Mouse (Mus musculus) thymus, adult 2 months (tissue): ENCODE measurements at regions not wholly inside any gene's neighbourhood (a gene's known extent, or its start where the extent isn't known, plus 50 kb on each side); places are given as distances from the start of the nearest gene placed in this dataset.

Experiments
- DNase-seq: peaks from one replicate; pipeline ENCODE4 v3.0.0; 2021
- H3K27ac ChIP-seq: fragments of 200-500 bp; 2 replicates; pipeline ENCODE4 v1.5.1; 2012; ENCODE audit warnings: low read length, control low read depth; ENCODE audit not compliant: control insufficient read depth, insufficient read depth
- H3K27me3 ChIP-seq: fragments of 200-500 bp; 2 replicates; pipeline ENCODE4 v1.6.1; 2012; ENCODE audit warnings: mild to moderate bottlenecking, low read length, moderate library complexity, mixed read lengths; ENCODE audit not compliant: control insufficient read depth, insufficient read depth
- H3K36me3 ChIP-seq: fragments of 200-500 bp; 2 replicates; pipeline ENCODE4 v1.6.1; 2012; ENCODE audit warnings: mild to moderate bottlenecking, low read length, moderate library complexity; ENCODE audit not compliant: control insufficient read depth, insufficient read depth
- H3K4me1 ChIP-seq: fragments of 200-500 bp; replicated peaks from 2 replicates; pipeline ENCODE4 v1.6.1; 2012; ENCODE audit warnings: low read length; ENCODE audit not compliant: control insufficient read depth, insufficient read depth
- H3K4me3 ChIP-seq: fragments of 200-500 bp; 2 replicates; pipeline ENCODE4 v1.5.1; 2012; ENCODE audit warnings: mild to moderate bottlenecking, low read length, control low read depth, moderate library complexity; ENCODE audit not compliant: control insufficient read depth, insufficient read depth
- CTCF ChIP-seq: fragments of 200-500 bp; IDR thresholded peaks from 2 replicates; pipeline ENCODE4 v1.5.1; 2012; ENCODE audit warnings: mild to moderate bottlenecking, control low read depth, low read length, moderate library complexity, borderline replicate concordance; ENCODE audit not compliant: control insufficient read depth, poor library complexity, insufficient read depth; ENCODE audit errors: extremely low read depth
- POLR2A ChIP-seq: fragments of 200-500 bp; IDR thresholded peaks from 2 replicates; pipeline ENCODE4 v1.6.1; 2012; ENCODE audit warnings: mild to moderate bottlenecking, low read length, control low read depth, moderate library complexity; ENCODE audit not compliant: control insufficient read depth, poor library complexity, insufficient read depth; ENCODE audit errors: extremely low read depth
- WGBS: fragments of 180-500 bp; shearing (Covaris S2); methylation state at CpG from one replicate; pipeline ENCODE4 v1.1.7; 2018; 5-methylcytosine and 5-hydroxymethylcytosine counted together

DNA sequence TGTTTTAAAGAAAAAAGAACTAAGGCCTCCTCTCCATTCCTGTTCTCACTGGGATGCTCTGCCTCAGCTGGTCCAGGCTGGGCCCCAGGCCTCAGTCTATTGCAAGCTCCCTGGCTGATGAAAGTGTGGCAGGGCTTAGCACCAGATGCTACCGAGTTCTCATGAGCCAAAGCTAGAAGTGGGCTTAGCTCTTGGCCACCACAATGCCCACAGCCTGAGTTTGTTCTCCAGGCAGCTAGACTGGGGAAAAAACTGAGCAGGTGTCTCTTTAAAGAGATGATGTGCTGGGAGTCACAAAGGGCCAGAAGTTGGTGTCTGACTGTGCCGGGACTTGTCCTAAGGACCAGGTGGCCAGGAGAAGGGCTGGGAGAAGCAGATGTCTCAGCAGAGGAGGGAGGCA, 101.9 kb upstream of the Lhx1 start:
- 77% methylated on average over 2 of the region's 2 CpGs for WGBS
- Histone ChIP-seq H3K36me3 (no peaks in the 10 kb centered on the region), H3K27ac (no peak overlapping the region), H3K27me3 (no peaks in the 10 kb centered on the region), H3K4me1 (no peaks in the 10 kb centered on the region), H3K4me3 (no peak overlapping the region)
- no peak for DNase-seq
- TF ChIP-seq CTCF (no peak), POLR2A (no peak)

- WGBS, result 33% methylated on average over 5 of the region's 5 CpGs
- H3K27ac ChIP-seq, result no peak overlapping the region
These were observed 98.8 kb upstream of the Lhx1 start for GRCm38 (mm10) chr11:84624100-84624499.

GRCm38 (mm10) chr11:84619713-84620112, 94.4 kb upstream of the Lhx1 start:
- no peak overlapping the region for H3K27ac ChIP-seq
- no peak overlapping the region for H3K4me3 ChIP-seq
- TF ChIP-seq CTCF (no peak), POLR2A (no peak)
- no peaks in the 10 kb centered on the region for H3K4me1 ChIP-seq
- H3K36me3 ChIP-seq, result no peaks in the 10 kb centered on the region
- 15% methylated on average over 4 of the region's 4 CpGs for WGBS
- no peak for DNase-seq
- H3K27me3 ChIP-seq, result no peaks in the 10 kb centered on the region

More at GRCm38 (mm10) chr11:84624100-84624499, 98.8 kb upstream of the Lhx1 start:
- no peak for TF ChIP-seq POLR2A
- no peak for TF ChIP-seq CTCF
- no peak for DNase-seq
- Histone ChIP-seq H3K4me1 (no peaks in the 10 kb centered on the region), H3K27me3 (no peaks in the 10 kb centered on the region), H3K4me3 (no peak overlapping the region), H3K36me3 (no peaks in the 10 kb centered on the region)

DNA sequence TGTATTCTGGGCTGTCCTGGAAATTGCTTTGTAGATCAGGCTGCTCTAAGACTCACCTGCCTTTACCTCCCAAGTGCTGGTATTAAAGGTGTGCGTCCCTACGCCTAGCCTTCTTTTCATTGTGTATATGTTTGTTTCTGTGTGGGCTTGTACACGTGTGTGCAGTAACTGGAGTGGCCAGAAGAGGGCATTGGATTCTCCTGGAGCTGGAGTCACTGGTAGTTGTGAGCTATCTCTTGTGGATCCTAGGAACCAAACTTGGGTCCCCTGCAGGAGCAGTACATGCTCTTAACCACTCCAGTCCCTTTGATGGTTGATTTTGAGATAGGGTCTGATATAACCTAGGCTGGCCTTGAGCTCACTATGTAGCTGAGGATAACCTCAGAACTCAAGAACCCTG, 93.2 kb upstream of the Lhx1 start:
- no peaks in the 10 kb centered on the region for H3K4me1 ChIP-seq
- no peak for TF ChIP-seq CTCF
- no peak for TF ChIP-seq POLR2A
- H3K27me3 ChIP-seq, result no peaks in the 10 kb centered on the region
- 93% methylated on average over 3 of the region's 3 CpGs for WGBS
- H3K36me3 ChIP-seq, result no peaks in the 10 kb centered on the region
- H3K4me3 ChIP-seq, result no peak overlapping the region
- no peak overlapping the region for H3K27ac ChIP-seq
- no peak for DNase-seq

DNA sequence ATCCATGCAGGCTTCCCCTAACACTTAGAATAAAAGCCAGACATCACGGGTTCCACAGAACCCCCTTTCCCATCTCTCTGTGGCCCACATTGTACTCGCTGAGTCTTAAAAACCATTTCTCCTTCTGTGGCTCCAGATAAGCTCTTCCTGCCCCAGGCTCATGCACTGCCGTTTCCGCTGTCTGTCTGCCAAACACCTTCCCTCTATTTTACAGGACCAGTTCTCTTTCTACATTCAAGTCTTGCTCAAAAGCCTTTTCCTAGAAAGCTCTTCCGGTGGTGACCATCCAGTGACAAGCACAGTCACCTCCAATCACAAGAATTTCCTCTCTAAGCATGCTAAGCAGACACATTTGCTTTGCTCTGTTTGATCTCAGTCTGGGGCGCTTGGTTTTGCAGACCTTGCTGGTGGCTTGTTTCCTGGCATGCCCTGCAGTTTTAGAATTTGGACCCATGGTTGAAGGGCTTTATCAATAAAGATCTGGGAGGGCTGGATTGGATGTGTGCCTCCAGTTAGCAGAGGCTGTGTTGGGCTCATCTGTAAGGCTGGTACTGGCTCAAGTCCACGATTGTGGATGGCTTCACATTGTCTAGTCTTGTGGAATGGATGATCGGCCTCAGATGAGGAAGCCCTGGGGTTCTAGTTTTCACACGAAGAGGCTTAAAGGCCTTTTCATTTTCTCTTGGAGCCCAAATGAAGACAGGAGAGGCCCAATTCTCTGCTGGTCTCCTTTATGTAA, 87.8 kb upstream of the Lhx1 start:
- Histone ChIP-seq H3K27me3 (no peaks in the 10 kb centered on the region), H3K4me1 (peaks cover 8% of the 10 kb centered on the region), H3K4me3 (no peak overlapping the region), H3K36me3 (no peaks in the 10 kb centered on the region), H3K27ac (no peak overlapping the region)
- TF ChIP-seq POLR2A (no peak), CTCF (no peak)
- WGBS, result 35% methylated on average over 9 of the region's 9 CpGs
- no peak for DNase-seq

- Histone ChIP-seq H3K27ac (no peak overlapping the region), H3K4me1 (peaks cover 8% of the 10 kb centered on the region), H3K27me3 (no peaks in the 10 kb centered on the region), H3K36me3 (no peaks in the 10 kb centered on the region), H3K4me3 (no peak overlapping the region)
- WGBS, result 12% methylated on average over 4 of the region's 4 CpGs
- DNase-seq, result no peak
- TF ChIP-seq POLR2A (no peak), CTCF (no peak)
These were observed 86.2 kb upstream of the Lhx1 start for GRCm38 (mm10) chr11:84611625-84611879.

GRCm38 (mm10) chr11:84610774-84611624, 85.7 kb upstream of the Lhx1 start:
- WGBS, result 90% methylated on average over 7 of the region's 7 CpGs
- Histone ChIP-seq H3K4me1 (peaks cover 8% of the 10 kb centered on the region), H3K27ac (no peak overlapping the region), H3K36me3 (no peaks in the 10 kb centered on the region), H3K4me3 (no peak overlapping the region), H3K27me3 (no peaks in the 10 kb centered on the region)
- TF ChIP-seq POLR2A (no peak), CTCF (no peak)
- DNase-seq, result no peak
